Mouse (Mus musculus): ENCODE data around the gene Samd14. TPM values are rescaled to one million over a fixed set of nuclear protein-coding genes. Genes with fewer than 3 reads are reported as not detected.
"Not testable (repeated sequence)": the region's sequence is repeated elsewhere in the genome, so short reads cannot be mapped to it uniquely, and the experiment has no call there.

The Samd14 gene
- 89.2 and 95.0 TPM in 2 replicates for polyA plus RNA-seq (2015; fragmentation: Nextera tagmentation; extraction: Ambion mirVana)

GRCm38 (mm10) chr11:95009629-95010014 lies at the start of gene Samd14:
TSS of gene Samd14 (plus strand) at chr11:95009879.
- peak within 1 kb of the TSS; percentile 91 for H3K4me2 ChIP-seq
- H3K4me1 ChIP-seq, result peaks cover 67% of the 10 kb centered on the region
- peak within 1 kb of the TSS; percentile 95 for H3K4me3 ChIP-seq
- peak within 1 kb of the TSS; percentile 99 for H3K9ac ChIP-seq
- H3K36me3 ChIP-seq (ENCODE audit: poor library complexity, severe bottlenecking), result peaks cover 23% of the 10 kb centered on the region
- no peaks in the 10 kb centered on the region for H3K27me3 ChIP-seq
- ATAC-seq, result peak; percentile 80
- WGBS, result under 1% methylated on average over 32 of the region's 32 CpGs
- H3K9me3 ChIP-seq (replicated peaks), result no peaks in the 10 kb centered on the region
- H3K27ac ChIP-seq, result peak within 1 kb of the TSS; percentile 97

- 84% methylated on average over 5 of the region's 5 CpGs for WGBS
- H3K4me1 ChIP-seq, result peaks cover 12% of the 10 kb centered on the region
- H3K4me2 ChIP-seq, result no peak overlapping the region
- H3K4me3 ChIP-seq, result no peak overlapping the region
- no peak overlapping the region for H3K27ac ChIP-seq
- ATAC-seq, result no peak
- no peaks in the 10 kb centered on the region for H3K27me3 ChIP-seq
- no peak overlapping the region for H3K9ac ChIP-seq
- H3K9me3 ChIP-seq (replicated peaks), result no peaks in the 10 kb centered on the region
- no peaks in the 10 kb centered on the region for H3K36me3 ChIP-seq (ENCODE audit: poor library complexity, severe bottlenecking)
Observed at GRCm38 (mm10) chr11:94962534-94963101, 47.1 kb upstream of the Samd14 start.

GRCm38 (mm10) chr11:94967419-94967818 lies 42.3 kb upstream of the Samd14 start, which contains the start of gene Hils1:
TSS of gene Hils1 (plus strand) at chr11:94967593.
- WGBS, result 56% methylated on average over 4 of the region's 4 CpGs
- no peak within 1 kb of the TSS for H3K9ac ChIP-seq
- no peak within 1 kb of the TSS for H3K27ac ChIP-seq
- H3K4me1 ChIP-seq, result peaks cover 6% of the 10 kb centered on the region; the same call in 1 of the 2 replicates
- no peaks in the 10 kb centered on the region for H3K27me3 ChIP-seq
- H3K4me2 ChIP-seq, result no peak within 1 kb of the TSS
- no peaks in the 10 kb centered on the region for H3K36me3 ChIP-seq (ENCODE audit: poor library complexity, severe bottlenecking)
- no peak within 1 kb of the TSS for H3K4me3 ChIP-seq
- no peaks in the 10 kb centered on the region for H3K9me3 ChIP-seq (replicated peaks)
- ATAC-seq, result no peak

- Histone ChIP-seq H3K36me3 (ENCODE audit: poor library complexity, severe bottlenecking) (no peaks in the 10 kb centered on the region), H3K4me2 (no peak overlapping the region), H3K9ac (no peak overlapping the region), H3K27me3 (no peaks in the 10 kb centered on the region), H3K9me3 (replicated peaks) (no peaks in the 10 kb centered on the region), H3K27ac (no peak overlapping the region), H3K4me3 (no peak overlapping the region), H3K4me1 (peaks cover 6% of the 10 kb centered on the region; the same call in 1 of the 2 replicates)
- ATAC-seq, result no peak
- WGBS, result 75% methylated on average over 7 of the region's 7 CpGs
Observed at GRCm38 (mm10) chr11:94968187-94968586, 41.5 kb upstream of the Samd14 start.

- WGBS, result 94% methylated on average over 4 of the region's 4 CpGs
- not testable (repeated sequence) for H3K36me3 ChIP-seq (ENCODE audit: poor library complexity, severe bottlenecking); H3K9me3 ChIP-seq (replicated peaks); H3K27me3 ChIP-seq; H3K9ac ChIP-seq; H3K4me1 ChIP-seq; H3K27ac ChIP-seq; H3K4me3 ChIP-seq; ATAC-seq; H3K4me2 ChIP-seq
Observed at GRCm38 (mm10) chr11:94969709-94970108, 40.0 kb upstream of the Samd14 start.

- H3K9me3 ChIP-seq (replicated peaks), result no peaks in the 10 kb centered on the region
- H3K4me3 ChIP-seq, result no peak overlapping the region
- H3K4me2 ChIP-seq, result no peak overlapping the region
- H3K4me1 ChIP-seq, result peaks cover 6% of the 10 kb centered on the region; the same call in 1 of the 2 replicates
- H3K9ac ChIP-seq, result no peak overlapping the region
- H3K27ac ChIP-seq, result no peak overlapping the region
- ATAC-seq, result peak; percentile 57; the same call in 1 of the 2 replicates
- no peaks in the 10 kb centered on the region for H3K27me3 ChIP-seq
- no peaks in the 10 kb centered on the region for H3K36me3 ChIP-seq (ENCODE audit: poor library complexity, severe bottlenecking)
- WGBS, result 63% methylated on average over 15 of the region's 15 CpGs
Observed at GRCm38 (mm10) chr11:94970210-94970943, 39.3 kb upstream of the Samd14 start.

GRCm38 (mm10) chr11:94971895-94972615 lies 37.6 kb upstream of the Samd14 start:
- peaks cover 6% of the 10 kb centered on the region; the same call in 1 of the 2 replicates for H3K4me1 ChIP-seq
- H3K4me3 ChIP-seq, result no peak overlapping the region
- H3K27ac ChIP-seq, result no peak overlapping the region
- no peaks in the 10 kb centered on the region for H3K9me3 ChIP-seq (replicated peaks)
- no peak overlapping the region for H3K9ac ChIP-seq
- H3K4me2 ChIP-seq, result no peak overlapping the region
- H3K27me3 ChIP-seq, result no peaks in the 10 kb centered on the region
- ATAC-seq, result no peak
- no peaks in the 10 kb centered on the region for H3K36me3 ChIP-seq (ENCODE audit: poor library complexity, severe bottlenecking)
- WGBS, result 66% methylated on average over 16 of the region's 16 CpGs

- ATAC-seq, result no peak
Observed at GRCm38 (mm10) chr11:94972887-94973286, 36.8 kb upstream of the Samd14 start.

GRCm38 (mm10) chr11:94973313-94973712 lies 36.4 kb upstream of the Samd14 start:
- no peak for ATAC-seq
- no peak overlapping the region for H3K4me2 ChIP-seq
- no peaks in the 10 kb centered on the region for H3K27me3 ChIP-seq
- H3K9me3 ChIP-seq (replicated peaks), result no peaks in the 10 kb centered on the region
- H3K4me1 ChIP-seq, result peaks cover 15% of the 10 kb centered on the region
- no peaks in the 10 kb centered on the region for H3K36me3 ChIP-seq (ENCODE audit: poor library complexity, severe bottlenecking)
- no peak overlapping the region for H3K9ac ChIP-seq
- H3K4me3 ChIP-seq, result no peak overlapping the region
- H3K27ac ChIP-seq, result no peak overlapping the region
- WGBS, result 46% methylated on average over 4 of the region's 4 CpGs

More at GRCm38 (mm10) chr11:94972887-94973286, 36.8 kb upstream of the Samd14 start:
- no peaks in the 10 kb centered on the region for H3K27me3 ChIP-seq
- no peaks in the 10 kb centered on the region for H3K36me3 ChIP-seq (ENCODE audit: poor library complexity, severe bottlenecking)
- no peak overlapping the region for H3K4me2 ChIP-seq
- H3K27ac ChIP-seq, result no peak overlapping the region
- H3K9me3 ChIP-seq (replicated peaks), result no peaks in the 10 kb centered on the region
- 60% methylated on average over 5 of the region's 5 CpGs for WGBS
- no peak overlapping the region for H3K9ac ChIP-seq
- H3K4me3 ChIP-seq, result no peak overlapping the region
- H3K4me1 ChIP-seq, result peaks cover 10% of the 10 kb centered on the region

GRCm38 (mm10) chr11:94974951-94975350 lies 34.7 kb upstream of the Samd14 start:
- Histone ChIP-seq H3K36me3 (ENCODE audit: poor library complexity, severe bottlenecking) (no peaks in the 10 kb centered on the region), H3K27me3 (no peaks in the 10 kb centered on the region), H3K4me3 (no peak overlapping the region), H3K9me3 (replicated peaks) (no peaks in the 10 kb centered on the region), H3K9ac (no peak overlapping the region), H3K4me2 (no peak overlapping the region), H3K27ac (no peak overlapping the region), H3K4me1 (peaks cover 27% of the 10 kb centered on the region)
- 84% methylated on average over 2 of the region's 2 CpGs for WGBS
- no peak for ATAC-seq

- Histone ChIP-seq H3K4me2 (no peak within 1 kb of the TSS), H3K9ac (no peak within 1 kb of the TSS), H3K27me3 (no peaks in the 10 kb centered on the region), H3K9me3 (replicated peaks) (no peaks in the 10 kb centered on the region), H3K27ac (no peak within 1 kb of the TSS), H3K4me3 (no peak within 1 kb of the TSS), H3K36me3 (ENCODE audit: poor library complexity, severe bottlenecking) (no peaks in the 10 kb centered on the region), H3K4me1 (peaks cover 27% of the 10 kb centered on the region)
- ATAC-seq, result no peak
- 82% methylated on average over 5 of the region's 5 CpGs for WGBS
Observed at GRCm38 (mm10) chr11:94976199-94976598, 33.5 kb upstream of the Samd14 start, which contains the start of gene Sgca. TSS of gene Sgca (minus strand) at chr11:94976327.
